Mouse (Mus musculus) brain, adult 2 months (tissue): Measurements from ENCODE around the gene Dapk2.
"Not testable (repeated sequence)": the region's sequence is repeated elsewhere in the genome, so short reads cannot be mapped to it uniquely, and the experiment has no call there.

ENCODE experiments used
- DNase-seq: peaks from one replicate; pipeline ENCODE4 v3.0.0; 2011; ENCODE audit warnings: low read depth, low spot score

The Dapk2 gene

DNA sequence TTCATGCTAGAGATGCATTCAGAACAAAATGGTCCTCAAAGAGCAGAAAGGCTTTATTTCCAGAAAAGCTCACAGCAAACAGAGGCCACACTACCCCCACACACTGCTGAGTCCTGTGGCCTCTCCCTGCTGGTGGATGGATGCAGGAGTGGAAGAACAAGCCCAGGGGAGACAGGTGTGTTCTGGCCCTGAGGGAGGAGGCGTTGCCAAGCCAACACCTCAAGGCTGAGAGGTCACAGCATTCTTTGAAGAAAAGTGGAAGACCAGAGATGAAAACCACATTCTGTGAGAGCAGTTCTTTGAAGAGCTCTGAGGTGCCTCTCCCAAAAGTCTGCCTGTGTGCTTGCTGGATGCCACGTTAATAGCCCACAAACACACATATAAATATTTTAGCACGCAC, 116.6 kb downstream of the Dapk2 start:
- DNase-seq = no peak

DNA sequence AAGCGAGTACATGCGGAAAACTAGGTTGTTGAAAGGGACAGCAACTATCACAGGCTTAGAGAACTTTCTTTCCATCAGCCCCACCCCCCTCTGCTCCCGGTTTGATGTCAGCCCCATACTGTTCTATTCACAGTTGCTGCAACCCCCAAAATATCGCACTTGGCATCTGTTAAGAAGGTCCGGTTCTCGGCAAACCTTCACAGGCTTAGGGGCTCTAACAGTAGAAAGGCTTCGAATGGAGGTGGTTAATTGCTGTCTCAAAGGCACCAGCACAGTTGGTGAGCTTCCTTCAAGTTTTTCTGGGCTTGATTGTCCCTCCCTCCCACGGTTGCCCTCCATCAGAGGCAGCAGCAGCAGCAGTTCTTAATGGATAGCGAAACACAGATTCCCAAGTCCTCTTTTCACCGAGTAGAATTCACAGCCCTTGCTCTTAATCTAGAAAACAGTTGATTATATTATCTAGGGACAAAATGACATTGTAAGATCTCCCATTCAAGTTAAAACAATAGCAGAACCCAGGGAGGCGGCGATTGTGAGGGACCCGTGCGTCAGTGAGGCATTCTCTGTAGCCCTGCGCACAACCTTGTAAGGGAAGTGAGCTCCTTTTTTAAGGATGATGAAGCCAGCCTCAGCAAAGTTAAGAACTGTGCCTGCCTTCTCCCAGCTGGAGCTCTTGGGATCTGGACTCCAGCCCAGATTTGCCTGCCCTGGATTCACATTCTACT, 117.4 kb downstream of the Dapk2 start:
- peak; percentile 93 for DNase-seq

DNA sequence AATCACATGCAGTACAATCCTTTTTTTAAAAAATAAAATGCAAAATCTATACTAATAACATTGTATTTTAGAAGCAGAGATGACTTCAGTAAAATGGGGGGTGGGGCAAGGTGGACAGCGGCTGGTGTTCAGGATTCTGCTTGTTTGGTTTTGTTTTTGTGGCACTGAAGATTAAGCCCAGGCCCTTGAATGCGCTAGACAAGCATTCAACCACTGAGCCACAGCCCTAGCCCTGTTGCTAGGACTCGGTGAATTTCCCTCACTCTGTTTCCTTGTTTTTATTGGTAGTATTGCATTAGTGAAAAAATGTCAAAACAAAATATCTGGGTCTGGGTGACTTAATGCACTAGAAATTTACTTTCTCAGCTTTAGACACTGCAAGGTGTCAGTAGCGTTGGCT, 118.0 kb downstream of the Dapk2 start:
- no peak for DNase-seq

DNA sequence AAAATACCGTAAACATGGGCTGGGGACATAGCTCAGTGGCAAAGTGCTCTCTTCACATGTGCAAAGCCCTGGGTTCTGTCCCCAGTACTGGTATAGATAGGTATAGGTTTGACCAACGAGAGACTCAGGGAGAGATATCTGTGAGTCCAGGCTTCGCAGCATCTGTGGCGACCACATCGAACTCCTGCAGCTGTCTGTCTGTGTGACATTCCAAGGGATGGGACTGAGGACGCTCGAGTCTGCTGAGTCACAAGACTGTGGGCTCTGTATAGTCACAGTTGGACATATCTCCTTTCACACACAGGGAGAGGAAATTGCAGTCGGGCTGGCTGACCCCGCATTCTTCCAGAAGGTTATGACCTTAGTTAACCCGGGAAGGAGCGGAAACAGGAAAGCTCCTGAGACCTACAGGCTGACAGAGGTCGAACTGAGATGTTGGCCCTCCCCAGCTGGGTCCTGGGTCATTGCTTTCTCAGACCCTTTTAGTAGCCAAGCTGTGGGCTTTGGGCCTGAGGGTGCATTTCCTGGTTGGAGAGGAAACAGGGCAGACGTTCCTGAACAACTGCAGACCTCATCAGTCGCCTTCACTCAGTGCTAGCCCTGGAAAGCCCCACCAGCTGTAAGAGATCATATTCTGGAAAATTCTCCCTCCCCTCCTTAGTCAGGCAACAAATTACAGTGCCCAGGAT, 118.8 kb downstream of the Dapk2 start:
- peak; percentile 48 for DNase-seq

DNA sequence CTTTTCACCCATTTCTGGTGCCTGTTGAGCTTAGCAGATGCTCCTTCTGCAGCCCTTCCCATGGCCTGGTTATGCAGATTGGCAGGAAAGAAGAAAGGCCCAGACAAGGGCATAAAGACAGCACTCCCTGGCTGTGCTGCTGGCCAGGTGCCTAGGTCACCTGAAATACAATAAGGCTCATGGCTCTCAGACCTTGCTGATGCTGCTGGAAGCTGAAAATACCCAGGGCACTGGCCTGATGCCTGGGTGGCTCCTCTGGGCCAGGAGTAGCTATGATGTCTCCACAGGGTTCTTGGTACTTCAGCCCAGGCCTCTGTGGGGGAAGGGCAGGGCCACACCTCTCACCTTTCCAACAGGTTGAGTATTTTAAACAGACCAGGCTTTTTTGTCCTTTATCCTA, 121.6 kb downstream of the Dapk2 start:
- peak; percentile 91 for DNase-seq

DNA sequence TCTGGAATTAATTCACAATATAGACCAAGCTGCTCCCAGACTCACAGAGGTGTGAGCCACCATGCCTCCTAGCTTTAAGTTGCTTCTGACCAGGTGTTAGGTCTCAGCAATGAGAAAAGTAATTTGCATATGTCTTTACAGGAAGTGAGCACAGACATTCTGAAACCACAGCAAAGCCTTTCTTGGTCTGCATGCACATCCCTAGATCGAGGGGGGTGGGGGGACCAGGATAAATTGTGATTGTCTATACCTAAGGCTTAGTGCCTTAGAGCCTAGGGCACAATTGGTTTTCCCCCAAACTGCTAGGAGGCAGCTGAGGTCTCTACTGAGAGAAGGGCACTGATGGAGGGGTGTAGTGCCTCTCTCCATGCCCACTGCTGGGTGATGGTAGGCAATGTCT, 122.5 kb downstream of the Dapk2 start:
- no peak for DNase-seq

DNA sequence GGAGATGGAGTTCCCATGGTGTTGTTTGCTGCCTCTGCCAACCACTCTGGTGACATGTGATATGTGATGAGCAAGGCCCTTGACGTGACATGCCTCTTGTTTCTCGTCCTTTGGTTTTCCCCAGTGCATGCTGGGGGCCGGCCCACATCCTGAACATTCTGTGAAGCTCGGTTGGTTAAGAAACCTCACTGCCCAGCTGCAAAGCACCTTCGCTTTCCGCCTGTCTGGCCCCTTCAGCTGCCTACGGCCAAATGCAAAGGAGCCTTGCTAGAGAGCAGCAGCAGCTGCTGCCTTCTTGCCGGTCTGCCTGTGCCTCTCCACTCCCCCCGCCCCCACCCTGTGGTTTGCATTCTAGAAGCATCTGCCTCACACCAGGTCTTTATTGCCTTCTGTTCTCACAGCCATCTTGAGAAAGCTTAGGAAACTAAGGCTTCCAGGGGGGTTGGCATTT, 123.5 kb downstream of the Dapk2 start:
- no peak for DNase-seq

DNA sequence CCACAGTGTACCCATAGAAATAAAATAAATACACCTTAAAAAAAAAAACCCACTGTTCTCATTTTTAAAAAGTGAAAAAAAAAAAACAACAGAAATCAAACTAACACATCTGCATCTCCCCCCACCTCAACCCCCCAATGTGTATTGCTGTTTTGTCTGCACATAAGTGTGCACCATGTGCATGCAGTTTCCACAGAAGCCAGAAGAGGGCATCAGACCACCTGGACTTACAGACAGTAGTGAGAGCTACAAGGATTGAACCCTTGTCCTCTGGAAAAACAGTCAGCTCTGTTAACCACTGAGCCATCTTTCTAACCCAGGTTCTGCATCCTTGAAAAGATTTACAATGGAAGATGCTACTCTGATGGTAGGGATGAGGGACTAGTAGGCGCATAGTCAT, 124.6 kb downstream of the Dapk2 start:
- no peak for DNase-seq

DNA sequence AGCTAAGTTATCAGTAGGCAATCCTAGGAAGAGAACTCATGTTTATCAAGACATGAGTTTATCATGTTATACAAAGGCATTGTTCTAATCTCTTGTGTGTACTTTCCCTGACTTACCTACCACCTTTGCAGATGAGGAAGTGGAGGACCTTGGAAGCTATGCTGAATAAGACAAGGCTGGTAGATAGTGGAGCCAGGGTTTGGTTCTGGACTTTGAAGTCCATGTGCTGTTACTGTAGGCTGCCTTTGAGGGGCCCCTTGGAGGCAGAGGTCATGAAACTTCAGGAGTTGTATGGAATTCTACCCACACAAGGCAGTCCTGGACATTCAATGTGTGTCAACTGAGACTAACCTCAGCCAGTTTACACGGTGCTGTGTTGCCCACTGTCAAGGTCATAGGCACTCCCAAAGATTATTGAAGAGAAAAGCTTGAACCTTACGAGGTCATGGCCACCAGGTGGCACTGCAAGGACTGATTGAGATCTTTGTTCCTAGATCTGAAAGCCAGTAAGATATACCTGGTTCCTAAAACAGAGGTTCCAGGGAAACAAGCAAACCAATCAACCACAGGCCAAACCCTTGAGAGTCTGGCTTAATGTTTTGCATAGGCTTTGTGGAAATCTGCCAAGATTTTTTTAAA, 125.7 kb downstream of the Dapk2 start:
- DNase-seq = peak; percentile 90

DNA sequence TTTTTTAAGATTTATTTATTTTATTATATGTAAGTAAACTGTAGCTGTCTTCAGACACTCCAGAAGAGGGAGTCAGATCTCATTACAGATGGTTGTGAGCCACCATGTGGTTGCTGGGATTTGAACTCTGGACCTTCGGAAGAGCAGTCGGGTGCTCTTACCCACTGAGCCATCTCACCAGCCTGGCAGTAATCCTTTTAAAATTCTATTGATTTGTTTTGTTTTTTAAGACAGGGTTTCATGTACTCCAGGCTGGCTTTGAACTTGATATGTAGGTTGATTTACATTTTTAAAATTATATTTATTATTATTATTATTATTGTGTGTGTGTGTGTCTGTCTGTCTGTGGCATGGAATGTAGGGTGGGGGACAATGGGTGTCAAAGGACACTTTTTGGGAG, 127.2 kb downstream of the Dapk2 start:
- DNase-seq = not testable (repeated sequence)

DNA sequence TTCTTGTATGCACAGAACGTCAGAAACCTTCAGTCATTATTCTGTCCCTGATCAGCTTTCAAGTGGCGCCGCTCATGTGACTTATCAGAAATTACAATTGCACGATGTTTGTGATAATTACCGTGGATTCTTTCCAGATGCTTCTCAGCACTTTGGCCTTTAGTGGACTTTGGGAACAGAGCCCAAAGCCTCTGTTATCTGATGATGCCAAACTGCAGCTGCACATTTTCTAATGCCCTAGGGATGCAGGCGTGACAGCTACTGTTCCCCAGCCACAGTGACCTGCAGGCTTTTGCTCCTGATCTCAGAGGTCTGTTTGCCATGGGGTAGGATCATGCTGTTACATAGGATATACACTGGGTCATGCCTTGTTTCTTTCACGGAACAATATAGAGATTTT, 127.9 kb downstream of the Dapk2 start:
- no peak for DNase-seq

DNA sequence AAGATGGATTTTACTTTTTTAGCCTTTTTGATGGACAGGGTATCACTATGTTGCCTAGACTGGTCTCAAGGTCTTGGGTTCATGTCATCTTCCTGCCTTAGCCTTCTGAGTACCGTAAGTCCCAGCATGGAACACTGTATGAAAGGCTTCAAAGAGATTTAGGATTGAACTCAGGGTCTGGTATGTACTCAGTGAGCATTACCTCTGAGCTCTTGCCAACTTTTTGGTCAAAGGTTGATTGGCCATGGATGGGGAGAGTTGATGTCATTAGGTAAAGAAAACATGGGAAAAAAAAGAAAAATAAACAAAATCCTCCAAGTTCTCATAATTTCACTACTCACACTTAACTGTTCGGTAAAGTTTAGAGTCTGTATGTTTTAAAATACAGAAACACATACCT, 132.7 kb downstream of the Dapk2 start:
- DNase-seq = no peak

DNA sequence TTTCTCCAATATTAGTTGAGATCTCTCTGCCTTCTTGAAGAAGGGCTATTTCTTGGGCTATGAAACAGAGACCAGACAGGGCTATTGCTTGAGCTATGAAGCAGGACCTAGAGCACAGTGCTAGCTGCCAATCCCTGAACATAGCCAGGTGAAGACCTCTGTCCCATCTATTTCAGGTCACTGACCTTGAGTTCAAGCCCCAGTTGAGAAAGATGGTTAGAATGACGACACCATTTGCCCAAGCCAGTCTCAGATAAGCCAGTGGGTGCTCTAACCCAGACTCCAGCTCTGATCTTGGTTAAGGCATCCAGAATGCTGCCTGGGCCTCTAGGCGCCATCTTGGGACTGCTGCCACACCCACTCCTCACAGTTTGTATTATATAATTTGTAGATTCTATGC, 135.3 kb downstream of the Dapk2 start:
- DNase-seq = no peak

DNA sequence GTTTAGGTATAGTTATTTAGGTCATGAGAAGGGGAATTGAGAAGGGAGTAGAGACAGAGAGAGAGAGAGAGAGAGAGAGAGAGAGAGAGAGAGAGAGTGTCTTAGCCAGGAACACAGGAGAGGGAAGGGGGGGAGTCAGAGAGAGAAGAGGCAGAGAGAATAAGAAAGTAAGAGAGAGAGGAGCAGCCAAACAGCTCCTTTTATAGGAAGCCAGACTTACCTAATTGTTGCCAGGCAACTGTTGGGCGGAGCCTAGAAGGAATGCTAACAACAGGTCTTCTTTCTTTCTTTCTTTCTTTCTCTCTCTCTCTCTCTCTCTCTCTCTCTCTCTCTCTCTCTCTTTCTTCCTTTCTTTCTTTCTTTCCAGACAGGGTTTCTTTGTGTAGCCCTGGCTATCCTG, 136.2 kb downstream of the Dapk2 start:
- DNase-seq = no peak

DNA sequence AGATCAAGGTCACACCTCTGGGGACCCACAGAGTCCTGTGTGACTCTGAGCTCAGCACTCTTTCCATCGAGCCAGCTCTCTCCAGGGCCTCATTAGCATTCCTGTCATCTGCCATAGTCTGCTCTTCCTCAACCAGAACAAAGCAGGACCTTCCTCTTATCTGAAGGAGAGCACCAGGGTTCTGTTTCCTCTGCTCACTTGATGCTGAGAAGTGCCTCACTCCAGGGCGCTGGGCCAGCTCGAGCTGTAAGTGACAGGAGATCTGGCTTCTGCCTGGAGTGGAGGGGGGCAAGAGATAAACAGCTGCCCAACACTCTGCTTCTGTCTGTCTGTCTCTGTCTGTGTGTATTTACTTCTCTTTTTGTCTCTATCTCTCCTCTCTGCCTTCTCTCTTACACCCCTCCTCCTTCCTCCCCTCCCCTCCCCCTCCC, 137.0 kb downstream of the Dapk2 start:
- peak; percentile 53 for DNase-seq

DNA sequence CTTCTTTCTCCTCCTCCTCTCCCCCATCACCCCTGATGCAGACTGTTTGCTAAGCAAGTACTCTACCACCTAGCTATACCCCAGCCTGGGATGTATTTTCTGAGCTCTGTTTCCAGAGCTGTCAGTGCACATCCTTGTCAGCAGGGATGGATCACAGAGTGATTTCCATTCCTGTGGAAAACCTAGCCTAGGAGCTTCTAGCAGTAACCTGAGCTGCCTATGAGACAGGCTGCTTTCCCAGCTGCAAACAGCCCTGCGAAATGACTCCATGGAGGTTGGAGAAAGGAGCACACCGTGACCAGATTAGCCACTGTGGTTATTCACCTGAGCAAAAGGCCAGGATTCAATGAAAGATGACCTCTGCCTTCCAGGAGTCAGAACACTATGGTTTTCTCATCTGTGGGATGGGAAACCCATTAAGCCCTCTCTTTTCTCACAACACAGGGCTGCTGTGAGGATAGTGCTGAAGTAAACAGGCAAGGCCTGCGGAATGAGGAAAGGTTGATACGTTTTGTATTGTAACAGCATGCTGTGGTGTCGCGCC, 137.6 kb downstream of the Dapk2 start:
- no peak for DNase-seq

DNA sequence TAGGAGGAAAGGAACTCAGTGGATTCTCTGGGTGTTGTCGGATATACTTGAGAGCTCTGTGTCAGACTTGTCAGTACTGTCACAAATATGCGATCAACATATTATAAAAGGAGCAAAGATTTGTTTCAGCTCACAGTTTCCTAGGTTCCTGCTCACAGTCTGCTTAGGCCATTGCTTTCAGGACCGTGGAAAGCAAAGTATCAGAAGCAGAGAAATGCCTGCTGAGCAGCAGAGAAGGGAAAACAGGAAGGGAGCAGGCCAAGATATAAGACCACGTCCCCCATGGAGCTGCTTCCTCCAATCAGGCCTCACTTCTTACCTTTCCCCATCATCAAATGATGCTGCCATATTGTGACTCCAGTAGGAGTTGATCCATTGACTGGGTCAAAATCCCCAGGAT, 140.8 kb downstream of the Dapk2 start:
- no peak for DNase-seq

DNA sequence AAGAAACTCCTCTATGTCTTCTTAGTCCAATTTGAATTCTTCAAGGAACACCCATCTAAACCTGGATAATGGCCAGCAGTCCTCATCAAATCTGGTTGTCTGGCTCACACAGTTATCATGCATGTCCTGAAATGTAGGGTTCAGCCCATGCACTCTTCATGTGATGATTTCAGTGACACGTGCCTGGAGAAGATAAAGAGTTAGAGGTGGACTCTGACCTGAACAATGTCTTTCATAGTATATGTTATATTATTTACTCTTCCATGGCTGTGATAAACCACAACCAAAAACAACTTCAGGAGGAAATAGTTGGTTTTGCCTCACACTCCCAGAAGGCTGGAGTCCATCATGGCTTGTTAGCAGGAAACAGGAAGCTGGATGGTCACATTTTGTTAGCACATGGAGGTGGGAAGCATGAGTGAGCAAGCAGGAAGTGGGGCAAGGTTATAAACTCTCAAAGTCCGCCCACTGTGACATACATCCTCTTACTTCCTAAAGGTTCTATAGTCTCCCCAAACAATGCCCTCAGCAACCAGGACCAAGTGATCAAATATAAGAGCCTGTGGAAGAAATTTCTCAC, 142.5 kb downstream of the Dapk2 start:
- DNase-seq = no peak

DNA sequence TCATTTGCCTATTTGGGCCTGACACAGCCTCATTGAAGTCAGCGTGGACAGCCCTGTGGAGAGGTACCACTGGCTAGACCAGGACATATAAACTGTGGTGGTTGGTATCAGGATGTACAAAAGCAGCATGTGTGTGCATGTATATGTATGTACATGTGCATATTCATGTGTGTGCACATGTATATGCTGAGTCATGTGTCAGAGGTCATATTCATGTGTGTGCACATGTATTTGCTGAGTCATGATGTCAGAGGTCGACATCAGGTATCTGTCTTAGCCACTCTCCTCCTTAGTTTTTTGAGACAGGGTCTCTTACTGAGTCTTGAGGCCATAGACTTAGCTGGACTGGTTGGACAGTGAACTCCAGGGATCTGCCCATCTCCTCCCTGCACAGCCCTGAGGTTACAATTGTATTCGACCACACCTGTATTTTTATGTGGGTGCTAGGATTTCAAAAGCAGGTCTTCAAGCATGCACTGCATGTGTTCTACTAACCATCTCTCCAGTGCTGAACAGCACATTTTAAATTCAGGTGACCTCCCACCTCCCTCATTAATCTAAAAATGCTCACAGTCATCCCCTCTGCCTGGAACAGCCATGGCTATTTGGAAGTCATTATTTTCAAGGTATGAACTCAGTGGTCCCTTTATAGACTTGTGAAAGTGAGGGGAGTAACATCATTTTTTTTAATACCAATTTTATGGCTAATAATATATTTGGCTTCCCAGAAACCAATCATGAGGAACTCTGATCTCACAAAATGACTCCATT, 146.5 kb downstream of the Dapk2 start:
- DNase-seq = no peak

DNA sequence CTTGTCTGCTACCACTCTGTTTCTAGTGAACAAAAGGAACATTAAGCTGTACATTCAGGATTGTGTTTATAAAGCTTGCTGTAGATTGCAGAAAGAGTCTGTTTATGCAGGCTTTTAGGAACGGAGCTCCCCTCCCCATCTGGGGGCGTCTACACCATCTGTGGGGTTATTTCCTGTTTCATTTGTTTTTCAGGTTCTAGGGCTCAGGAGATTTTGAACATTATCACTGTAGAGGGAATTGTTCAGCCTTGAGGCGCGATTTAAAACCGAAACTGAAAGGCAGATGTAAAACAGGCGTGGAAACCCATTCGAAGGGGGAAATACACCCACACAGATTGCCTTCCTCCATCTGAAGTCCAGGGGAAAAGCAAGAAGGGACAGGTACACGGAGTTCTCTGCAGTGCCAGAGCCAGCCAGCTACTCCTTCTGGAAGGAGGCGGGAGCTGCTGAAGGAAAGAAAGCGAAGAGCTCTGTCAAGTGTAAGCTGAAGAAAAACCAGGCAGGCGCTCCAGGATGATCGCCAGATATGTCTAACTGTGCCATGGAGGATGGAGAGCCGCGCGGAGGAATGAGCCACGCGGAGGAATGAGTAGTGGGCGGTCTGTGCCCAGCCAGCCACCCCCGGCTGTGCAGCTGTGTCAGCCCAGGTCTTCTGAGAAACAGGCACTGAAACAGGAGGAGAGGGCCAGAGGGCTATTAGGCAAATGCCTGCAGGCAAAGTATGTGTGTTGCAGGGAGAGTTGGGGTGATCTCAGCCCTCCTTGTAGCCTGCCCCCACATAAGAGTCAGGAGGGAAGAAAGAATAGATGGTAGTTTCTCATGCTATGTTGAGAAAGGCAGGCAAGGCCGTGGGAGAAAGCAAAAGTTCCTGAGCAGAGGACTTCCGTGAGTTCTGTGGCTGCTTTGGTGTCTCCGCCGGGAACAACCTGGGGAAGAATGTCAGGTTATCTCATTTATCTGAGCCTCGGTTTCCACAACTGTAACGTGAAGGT, 147.4 kb downstream of the Dapk2 start:
- peak; percentile 94 for DNase-seq
